Mouse (Mus musculus) adrenal gland, postnatal 14 days (tissue): ENCODE results near the gene C130032M10Rik. TPM values are rescaled to one million over a fixed set of nuclear protein-coding genes. Genes with fewer than 3 reads are reported as not detected.
"Not testable (repeated sequence)": the region's sequence is repeated elsewhere in the genome, so short reads cannot be mapped to it uniquely, and the experiment has no call there.

Experiments used
- DNase-seq: peaks from one replicate; pipeline ENCODE4 v3.0.0; 2021; ENCODE audit warnings: mixed read lengths
- total RNA-seq: library from RNA; stranded (reverse); gene quantifications from 2 replicates; pipeline ENCODE4 v1.2.3, GENCODE M21; 2021

C130032M10Rik gene
- total RNA-seq, 1 experiment from 2014 or later = not detected

- no peak for DNase-seq
These were observed 3.4 kb downstream of the C130032M10Rik start for GRCm38 (mm10) chr9:114518812-114519477.

DNA sequence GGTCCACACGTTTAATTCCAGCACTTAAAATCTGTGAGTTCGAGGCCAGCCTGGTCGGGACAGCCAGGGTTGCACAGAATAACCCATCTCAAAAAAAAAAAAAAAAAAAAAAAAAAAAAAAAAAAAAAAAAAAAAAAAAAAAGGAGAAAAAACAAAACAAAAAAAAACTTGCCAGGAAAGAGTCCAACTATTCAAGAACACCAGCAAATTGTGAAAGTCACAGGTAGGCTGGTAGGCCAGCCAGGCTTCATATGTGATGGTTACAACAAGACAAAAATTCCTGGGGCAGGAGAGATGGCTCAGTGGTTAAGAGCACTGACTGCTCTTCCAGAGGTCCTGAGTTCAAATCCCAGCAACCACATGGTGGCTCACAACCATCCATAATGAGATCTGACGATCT is 5.0 kb downstream of the C130032M10Rik start:
- not testable (repeated sequence) for DNase-seq

DNA sequence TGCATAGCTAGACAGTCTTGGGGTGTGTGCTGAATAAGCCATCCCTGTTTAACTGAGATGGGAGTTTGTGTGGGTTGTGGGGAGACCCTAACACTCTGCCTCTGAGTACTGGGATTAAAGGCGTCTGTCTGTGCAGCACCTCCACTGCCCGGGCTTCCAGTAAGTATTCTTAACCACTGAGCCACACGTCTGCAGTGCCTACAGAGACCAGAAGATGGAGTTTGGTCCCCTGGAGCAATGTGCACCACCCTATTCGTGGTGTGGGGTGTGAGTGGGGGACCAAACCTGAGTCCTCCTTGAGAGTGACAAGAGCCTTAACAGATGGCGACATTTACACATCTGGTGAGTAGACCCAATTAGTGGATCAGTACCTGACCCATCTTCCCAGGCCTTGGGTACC is 6.5 kb downstream of the C130032M10Rik start:
- DNase-seq = no peak

GRCm38 (mm10) chr9:114522501-114522900 is 7.0 kb downstream of the C130032M10Rik start:
- DNase-seq = no peak

DNA sequence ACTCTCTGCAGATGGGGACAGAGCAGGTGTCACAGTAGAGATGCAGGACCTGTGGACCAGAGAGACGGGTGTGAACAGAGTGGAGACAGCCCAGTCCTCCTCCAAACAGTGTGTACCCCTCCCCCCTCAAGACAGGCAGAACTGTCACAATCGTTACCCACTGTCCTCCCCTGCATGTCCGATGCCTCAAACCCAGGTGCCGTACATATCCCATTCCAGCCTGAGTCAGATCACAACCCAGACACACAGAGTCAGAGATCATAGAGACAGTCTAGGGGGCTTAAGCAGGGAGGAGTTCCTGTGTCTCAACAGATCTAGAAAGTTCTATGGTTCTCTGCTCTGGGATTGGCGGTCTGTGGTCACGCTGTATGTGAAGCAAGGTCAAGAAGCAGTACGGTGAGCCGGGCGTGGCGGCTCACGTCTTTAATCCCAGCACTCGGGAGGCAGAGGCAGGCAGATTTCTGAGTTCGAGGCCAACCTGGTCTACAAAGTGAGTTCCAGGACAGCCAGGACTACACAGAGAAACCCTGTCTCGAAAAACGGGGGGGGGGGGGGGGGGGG is 9.7 kb downstream of the C130032M10Rik start:
- DNase-seq = no peak

- no peak for DNase-seq
These were observed 10.4 kb downstream of the C130032M10Rik start for GRCm38 (mm10) chr9:114525891-114526290.

DNA sequence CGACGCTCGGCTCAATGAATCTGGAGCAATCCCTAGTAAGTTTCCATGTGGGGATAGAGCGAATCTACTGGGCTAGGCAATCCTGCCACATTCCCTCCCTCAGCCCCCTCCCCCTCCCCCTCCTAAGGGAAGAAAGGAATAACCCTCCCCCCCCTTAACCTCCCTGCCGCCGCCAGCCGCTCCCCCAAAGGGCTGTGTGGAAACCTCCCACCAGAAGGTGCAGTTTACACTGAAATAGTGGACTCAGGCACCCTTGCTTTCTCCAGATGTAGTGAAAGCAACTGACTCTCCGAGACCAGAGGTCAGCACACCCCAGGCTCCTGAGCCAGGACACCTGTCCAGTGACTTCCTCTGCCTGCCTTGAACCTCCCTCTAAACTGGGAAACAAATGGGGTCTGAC is 11.1 kb downstream of the C130032M10Rik start:
- no peak for DNase-seq

DNA sequence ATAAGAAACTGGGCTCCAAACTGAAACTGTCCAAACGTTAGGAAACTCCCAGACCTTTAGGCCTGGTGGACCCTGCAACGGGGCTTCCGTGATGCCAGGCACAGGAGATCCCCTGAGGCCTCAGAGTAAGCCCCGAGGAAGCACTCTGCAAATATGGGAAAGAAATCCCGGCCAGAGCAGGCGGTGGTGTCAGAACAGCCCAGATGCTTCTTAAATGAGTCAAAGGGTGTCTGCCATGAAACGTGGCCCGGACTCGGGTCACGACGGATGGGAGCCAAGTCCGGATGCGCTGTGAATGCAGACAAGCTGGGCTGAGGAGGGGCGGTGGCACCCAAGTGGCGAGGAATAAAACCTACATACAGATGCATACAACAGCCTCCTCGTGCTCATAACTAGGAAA is 11.6 kb downstream of the C130032M10Rik start:
- DNase-seq = peak; percentile 67

DNA sequence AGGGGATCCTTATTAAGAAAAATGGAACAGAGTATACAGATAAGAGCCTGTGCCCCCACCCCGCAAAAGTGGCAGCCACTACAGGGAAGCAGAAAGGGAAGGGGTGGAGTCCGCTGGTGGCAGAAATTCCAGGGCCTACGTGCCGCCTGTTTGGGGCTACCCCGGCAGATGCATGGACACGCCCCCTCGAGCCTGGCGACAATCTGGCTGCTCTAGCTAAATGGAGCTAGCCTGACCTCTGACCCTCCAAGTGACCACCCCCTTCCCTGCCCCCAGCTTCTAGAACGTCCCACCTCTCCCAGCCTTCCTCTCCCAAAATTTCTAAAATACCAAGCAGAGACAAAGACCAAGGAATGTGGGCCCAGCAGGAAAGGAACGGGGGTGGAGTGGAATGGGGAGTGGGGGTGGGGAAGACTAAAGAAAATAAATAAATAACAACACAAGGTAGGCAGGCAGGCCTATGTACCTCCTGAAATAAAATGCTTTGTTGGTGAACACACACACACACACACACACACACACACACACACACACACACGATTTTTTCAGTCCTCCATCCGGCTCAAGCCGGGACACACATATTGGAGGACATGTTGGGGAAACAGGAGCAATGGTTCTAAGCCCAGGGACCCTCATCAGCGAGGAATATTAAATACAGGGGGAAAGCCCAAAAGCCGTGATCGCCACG is 12.6 kb downstream of the C130032M10Rik start:
- peak; percentile 24 for DNase-seq

DNA sequence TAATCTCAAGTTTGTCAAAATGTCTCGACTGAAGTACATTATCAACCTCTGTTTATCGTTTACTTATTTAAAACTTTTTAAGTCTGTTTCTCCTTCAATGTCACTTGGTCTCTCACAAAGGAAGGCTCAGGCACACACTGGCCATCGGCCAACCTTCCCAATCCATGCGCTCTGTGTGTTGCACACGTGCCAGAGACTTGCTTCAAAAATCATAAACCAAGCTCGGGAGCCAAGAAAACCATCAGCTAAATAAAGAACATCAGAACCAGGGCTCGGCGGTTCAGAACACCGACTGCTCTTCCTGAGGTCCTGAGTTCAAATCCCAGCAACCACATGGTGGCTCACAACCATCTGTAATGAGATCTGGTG is 13.2 kb downstream of the C130032M10Rik start:
- peak; percentile 30 for DNase-seq

GRCm38 (mm10) chr9:114531276-114531675 is 15.8 kb downstream of the C130032M10Rik start:
- no peak for DNase-seq

- DNase-seq = no peak
These were observed 18.4 kb downstream of the C130032M10Rik start for GRCm38 (mm10) chr9:114533848-114534247.

- DNase-seq = no peak
These were observed 19.4 kb downstream of the C130032M10Rik start for GRCm38 (mm10) chr9:114534747-114535517.

DNA sequence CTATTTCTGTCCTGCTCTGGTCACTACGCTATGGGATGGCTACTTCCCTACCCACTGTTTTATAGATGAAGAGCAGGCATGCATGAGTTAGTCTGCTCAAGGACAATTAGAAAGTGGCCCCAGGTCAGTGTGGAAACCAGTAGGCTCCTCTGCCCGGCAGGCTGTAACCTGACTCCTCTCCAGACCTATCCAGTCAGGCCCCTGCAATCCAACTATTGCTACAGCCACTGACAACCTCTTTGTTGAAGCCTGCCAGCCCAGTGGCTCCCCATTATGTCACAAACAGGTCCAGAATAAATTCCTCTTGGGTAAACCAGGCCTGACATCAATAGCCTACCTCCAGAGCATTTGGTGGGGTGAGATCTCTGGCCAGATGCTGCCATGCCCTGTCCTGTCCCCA is 21.1 kb downstream of the C130032M10Rik start:
- no peak for DNase-seq

GRCm38 (mm10) chr9:114538996-114539563 is 23.6 kb downstream of the C130032M10Rik start:
- no peak for DNase-seq

- DNase-seq = no peak
These were observed 25.8 kb downstream of the C130032M10Rik start for GRCm38 (mm10) chr9:114541279-114541741.

GRCm38 (mm10) chr9:114543882-114544753 is 28.6 kb downstream of the C130032M10Rik start:
- DNase-seq = no peak

- DNase-seq = peak; percentile 25
These were observed 29.4 kb downstream of the C130032M10Rik start for GRCm38 (mm10) chr9:114544754-114545393.

DNA sequence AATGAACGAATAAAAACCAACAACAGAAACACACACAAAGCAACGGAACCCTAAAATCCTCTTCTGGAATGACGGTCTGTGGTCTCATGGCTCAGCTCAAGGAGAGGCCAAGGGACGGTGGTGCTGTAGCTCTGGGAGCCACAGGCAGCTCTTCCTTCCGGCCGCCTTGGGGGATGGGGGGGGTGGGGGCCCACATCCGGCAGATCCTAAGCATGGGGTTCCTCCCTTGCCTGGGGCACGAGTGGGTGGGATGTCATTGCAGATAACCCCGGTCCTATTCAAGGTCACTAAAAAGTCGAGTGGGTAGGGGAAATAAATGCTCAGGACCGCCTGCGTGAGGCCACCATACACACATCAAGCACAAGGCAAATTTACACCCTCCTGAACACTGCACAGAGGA is 31.3 kb downstream of the C130032M10Rik start:
- no peak for DNase-seq

DNA sequence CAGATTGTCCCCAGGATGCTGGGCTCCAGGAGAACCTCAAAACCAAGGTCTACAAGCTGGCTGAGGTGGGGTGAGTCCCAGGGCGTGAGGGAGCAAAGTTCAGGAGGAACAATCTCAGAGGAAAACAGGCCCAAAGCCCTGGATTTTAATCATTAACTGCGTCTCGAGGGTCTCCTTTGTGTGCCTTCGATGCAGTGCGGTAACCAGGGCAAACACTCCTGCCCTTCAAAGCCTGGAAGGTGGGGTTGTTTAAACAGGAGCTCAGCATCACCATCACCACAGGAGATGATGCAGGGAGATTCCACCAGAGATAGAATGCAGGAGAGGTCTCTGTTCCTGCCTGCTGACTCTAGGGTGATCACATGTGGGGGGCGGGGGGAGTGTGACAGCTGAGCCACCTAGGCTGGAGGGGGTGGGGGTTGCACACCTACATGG is 32.2 kb downstream of the C130032M10Rik start:
- no peak for DNase-seq

DNA sequence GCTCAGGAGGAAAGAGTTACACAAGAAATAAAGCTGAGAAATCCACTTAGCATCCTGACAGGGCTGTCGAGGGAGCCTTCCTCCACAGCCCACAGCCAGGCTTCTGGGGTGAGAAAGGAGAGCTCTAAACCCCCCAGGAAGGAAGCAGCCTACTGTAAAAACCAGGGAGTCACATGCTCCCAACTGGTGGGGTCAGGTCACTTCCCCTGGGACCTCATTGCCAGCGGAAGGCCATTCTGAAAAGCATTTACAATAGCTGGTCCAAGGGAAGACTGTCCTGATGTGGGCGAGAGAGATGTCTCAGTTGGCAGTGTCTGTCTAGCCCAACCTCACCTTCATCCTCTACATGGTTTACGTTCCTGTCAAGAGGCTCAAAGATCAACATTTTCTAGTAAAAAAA is 33.0 kb downstream of the C130032M10Rik start:
- DNase-seq = no peak
